Mouse (Mus musculus): ENCODE measurements around the gene C87436. TPM values are rescaled to one million over a fixed set of nuclear protein-coding genes. Genes with fewer than 3 reads are reported as not detected.

Gene C87436
- total and polyA plus RNA-seq, 3 experiments, result 5.2 to 8.7 (median 8.1) TPM

DNA sequence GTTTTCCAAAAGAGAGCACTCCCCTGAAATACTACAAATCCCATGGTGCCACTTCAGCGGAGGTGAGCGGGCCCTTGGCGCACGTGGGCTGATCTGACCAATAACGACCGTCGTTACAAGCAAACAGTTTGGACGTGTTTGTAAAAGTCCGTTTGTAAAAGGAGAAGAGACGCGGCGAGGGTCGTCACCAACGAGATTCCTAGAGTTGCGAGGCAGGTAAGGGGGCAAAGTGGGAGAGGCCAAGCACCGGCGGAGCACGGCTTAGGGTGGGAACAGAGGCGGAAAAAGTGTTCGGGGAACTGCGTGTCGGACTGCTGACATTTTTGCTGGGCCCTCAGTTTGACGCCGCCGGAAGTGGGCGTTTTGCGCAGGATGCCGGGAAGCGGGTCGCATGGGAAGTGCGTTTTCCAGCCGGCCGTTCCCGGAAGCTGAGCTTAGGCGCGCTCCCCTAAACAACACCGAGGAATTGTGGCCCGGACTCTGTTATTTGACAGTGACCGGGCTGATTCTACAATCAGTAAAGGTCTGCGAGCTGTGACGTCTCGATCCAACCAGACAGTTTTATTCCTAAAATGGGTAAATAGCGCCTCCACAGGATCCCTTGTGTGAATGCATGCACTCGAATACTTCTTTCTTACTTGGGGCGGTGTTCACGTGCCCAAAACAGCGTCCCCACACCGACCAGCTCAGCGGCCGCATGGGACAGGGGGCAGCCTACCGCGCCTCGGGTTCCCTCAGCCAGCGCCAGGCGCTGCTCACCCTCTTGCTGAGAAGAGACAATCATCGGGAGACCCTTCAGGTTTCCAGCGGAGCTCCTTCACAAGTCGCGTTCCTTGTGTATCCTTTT is at the start of gene C87436 (continued):
- peak; percentile 97 for TF ChIP-seq MXI1 (IDR thresholded peaks at IDR 0.05; ENCODE audit: low read depth, low read length)

DNA sequence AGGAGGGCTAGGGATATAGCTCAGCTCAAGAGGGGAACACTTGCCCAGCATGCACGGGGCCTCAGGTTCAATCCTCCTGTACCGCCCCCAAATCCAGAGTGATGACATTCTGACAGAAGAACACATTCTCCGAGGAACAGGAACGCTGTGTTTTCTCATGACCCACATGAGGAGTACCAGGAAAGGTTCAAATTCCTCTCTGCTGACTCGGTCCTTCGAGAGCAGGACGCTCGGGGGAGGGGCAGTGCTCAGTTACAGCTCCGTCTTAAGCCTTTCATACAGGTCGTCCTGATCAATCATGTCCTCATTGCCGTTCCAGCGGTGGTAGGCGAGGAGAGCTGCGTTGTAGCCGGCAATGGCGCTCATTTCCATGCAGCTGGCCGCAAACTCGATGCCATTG is 49.7 kb upstream of the C87436 start:
- no peaks in the 10 kb centered on the region for H3K79me2 ChIP-seq (replicated peaks; ENCODE audit: control insufficient read depth, extremely low read depth, insufficient read depth, poor library complexity, severe bottlenecking)
- no peak overlapping the region for H3K4me2 ChIP-seq (ENCODE audit: insufficient read depth, low read depth, poor library complexity, severe bottlenecking)
- no peaks in the 10 kb centered on the region for H3K27me3 ChIP-seq (replicated peaks)
- H3K27ac ChIP-seq (ENCODE audit: insufficient read depth, low read depth), result no peak overlapping the region
- dilution Hi-C loops (cut with MboI; ENCODE audit: extremely low pct_ligation_motif_present, extremely low pct_unique_long_range_greater_than_20kb, low sequenced_read_pairs) (no loop called here), in situ Hi-C loops (cut with MboI; ENCODE audit: low pct_ligation_motif_present, low pct_unique_long_range_greater_than_20kb, low sequenced_read_pairs) (no loop called here)
- peaks cover 33 to 58% of the 10 kb centered on the region in 2 experiments for H3K36me3 ChIP-seq (replicated peaks in 1 of 2; ENCODE audit: control insufficient read depth in 1 of 2, insufficient read depth in 1 of 2, low read length in 1 of 2)
- no peak overlapping the region for H3K9ac ChIP-seq (ENCODE audit: insufficient read depth, low read depth)
- no peaks in the 10 kb centered on the region for H3K4me1 ChIP-seq (ENCODE audit: control insufficient read depth in 1 of 2, insufficient read depth in 2 of 2)
- no peak overlapping the region for H3K4me3 ChIP-seq (replicated peaks in 1 of 3; ENCODE audit: low read depth in 2 of 3, low read length in 2 of 3, poor library complexity in 1 of 3)
- no peak for DNase-seq (ENCODE audit: extremely low read depth)
- TF ChIP-seq HCFC1 (IDR thresholded peaks at IDR 0.05; ENCODE audit: low read depth, low read length) (no peak), MAX (IDR thresholded peaks at IDR 0.05; ENCODE audit: low read length) (no peak), NELFE (IDR thresholded peaks at IDR 0.05; ENCODE audit: low read depth, low read length) (no peak), USF1 (IDR thresholded peaks at IDR 0.05; ENCODE audit: low read depth, low read length) (no peak), MEF2A (IDR thresholded peaks at IDR 0.05; ENCODE audit: borderline replicate concordance, low read depth, low read length) (no peak), NRF1 (IDR thresholded peaks at IDR 0.05; ENCODE audit: low read depth, low read length) (no peak), CTCF (conservative IDR thresholded peaks at IDR 0.05 in 1 of 2, IDR thresholded peaks at IDR 0.05 in 1 of 2; ENCODE audit: low read depth in 2 of 2, low read length in 2 of 2) (no peak), ETS1 (conservative IDR thresholded peaks at IDR 0.05; ENCODE audit: low read depth, low read length) (no peak), MAFK (IDR thresholded peaks at IDR 0.05; ENCODE audit: insufficient replicate concordance, low read length) (no peak), JUND (conservative IDR thresholded peaks at IDR 0.05; ENCODE audit: low read depth, low read length) (no peak)
- no peaks in the 10 kb centered on the region for H3K9me3 ChIP-seq (replicated peaks; ENCODE audit: low read length)

DNA sequence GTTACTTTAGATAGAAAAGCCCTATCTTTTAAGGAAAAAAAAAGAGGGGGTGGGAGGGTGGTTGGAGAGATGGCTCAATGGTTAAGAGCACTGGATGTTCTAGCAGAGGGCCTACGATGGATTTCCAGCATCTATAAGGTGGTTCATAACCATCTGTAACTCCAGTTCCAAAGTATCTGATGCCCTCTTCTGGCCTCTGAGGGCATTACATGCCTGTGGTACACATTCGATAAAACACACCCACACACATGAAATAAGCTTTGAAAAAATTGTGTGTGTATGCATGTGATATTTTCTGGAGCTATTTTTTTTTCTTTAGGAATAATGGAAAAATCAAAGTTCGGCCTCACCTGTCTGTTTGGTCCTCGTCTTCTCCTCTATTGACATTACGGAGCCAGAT is 46.8 kb upstream of the C87436 start:
- no peak overlapping the region for H3K27ac ChIP-seq (ENCODE audit: insufficient read depth, low read depth)
- in situ Hi-C loops (cut with MboI; ENCODE audit: low pct_ligation_motif_present, low pct_unique_long_range_greater_than_20kb, low sequenced_read_pairs) (no loop called here), dilution Hi-C loops (cut with MboI; ENCODE audit: extremely low pct_ligation_motif_present, extremely low pct_unique_long_range_greater_than_20kb, low sequenced_read_pairs) (no loop called here)
- peaks cover 0 to 8% of the 10 kb centered on the region in 2 experiments; a peak in 3 of 4 replicates for H3K4me1 ChIP-seq (ENCODE audit: control insufficient read depth in 1 of 2, insufficient read depth in 2 of 2)
- H3K4me2 ChIP-seq (ENCODE audit: insufficient read depth, low read depth, poor library complexity, severe bottlenecking), result no peak overlapping the region
- TF ChIP-seq CTCF (conservative IDR thresholded peaks at IDR 0.05 in 1 of 2, IDR thresholded peaks at IDR 0.05 in 1 of 2; ENCODE audit: low read depth in 2 of 2, low read length in 2 of 2) (peak; percentile 36 to 49; a peak in 3 of 4 replicates), RAD21 (IDR thresholded peaks at IDR 0.05; ENCODE audit: low read depth, low read length) (peak; percentile 14), MYC (IDR thresholded peaks at IDR 0.05; ENCODE audit: low read depth, low read length) (no peak), IRF4 (IDR thresholded peaks at IDR 0.05; ENCODE audit: low read depth, low read length) (no peak)
- DNase-seq (ENCODE audit: extremely low read depth), result no peak
- no peak overlapping the region for H3K4me3 ChIP-seq (replicated peaks in 1 of 3; ENCODE audit: low read depth in 2 of 3, low read length in 2 of 3, poor library complexity in 1 of 3)
- no peaks in the 10 kb centered on the region for H3K27me3 ChIP-seq (replicated peaks)
- no peak overlapping the region for H3K9ac ChIP-seq (ENCODE audit: insufficient read depth, low read depth)
- H3K9me3 ChIP-seq (replicated peaks; ENCODE audit: low read length), result no peaks in the 10 kb centered on the region
- peaks cover 40 to 64% of the 10 kb centered on the region in 2 experiments for H3K36me3 ChIP-seq (replicated peaks in 1 of 2; ENCODE audit: control insufficient read depth in 1 of 2, insufficient read depth in 1 of 2, low read length in 1 of 2)
- H3K79me2 ChIP-seq (replicated peaks; ENCODE audit: control insufficient read depth, extremely low read depth, insufficient read depth, poor library complexity, severe bottlenecking), result no peaks in the 10 kb centered on the region; the same call in 1 of the 2 replicates
